Mouse (Mus musculus): ENCODE measurements around the gene Kcnj12. TPM values are rescaled to one million over a fixed set of nuclear protein-coding genes. Genes with fewer than 3 reads are reported as not detected.

Kcnj12 gene
- 0.10 TPM in 1 of 2 replicates, not detected in the other for polyA plus RNA-seq (2015; fragmentation: Nextera tagmentation; extraction: Ambion mirVana)

DNA sequence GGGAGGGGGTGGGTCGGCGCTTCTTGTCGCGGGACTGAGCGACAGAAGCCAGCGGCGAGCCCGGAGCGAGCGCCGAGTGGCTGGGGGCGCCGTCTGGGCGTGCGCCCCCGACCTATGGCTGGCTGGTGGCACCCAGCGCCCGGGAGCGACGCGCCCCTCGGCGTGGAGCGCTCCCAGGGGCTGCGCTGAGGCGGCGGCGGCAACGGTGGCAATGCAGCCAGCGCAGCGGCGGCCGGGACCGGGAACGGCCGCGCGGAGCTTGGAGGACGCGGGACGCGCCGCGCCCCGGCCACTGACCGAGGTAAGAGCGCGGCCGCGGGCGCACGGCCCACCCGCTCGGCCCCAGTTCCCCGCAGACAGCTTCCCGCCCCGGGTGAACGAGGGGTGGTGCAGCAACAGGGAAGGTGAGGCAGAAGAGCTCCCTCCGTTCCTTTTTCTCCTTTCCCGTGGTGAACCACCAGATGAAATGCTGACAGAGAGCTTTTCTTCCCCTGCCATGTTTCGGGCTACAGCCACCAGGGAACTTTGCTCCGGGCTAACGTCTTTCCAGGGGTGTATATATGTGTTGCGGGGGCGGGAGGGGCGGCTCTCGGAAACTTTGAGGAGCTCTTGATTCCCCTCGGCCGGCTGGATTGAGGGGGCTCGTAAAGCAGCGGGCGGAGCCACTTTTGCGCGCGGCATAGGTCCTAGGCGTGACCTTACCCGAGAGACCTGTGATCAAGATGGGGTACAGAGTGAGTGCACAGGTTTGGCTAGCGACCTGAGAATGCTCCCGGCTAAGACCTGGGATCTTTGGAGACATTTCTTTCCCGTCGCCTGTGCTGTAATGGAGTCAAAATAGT is at the start of gene Kcnj12:
Kcnj12 (plus strand) TSS at position 15 of the 842 bp plus-strand sequence.
- DNase-seq (no peak), ATAC-seq (ENCODE audit: low read depth) (no peak)
- H3K4me2 ChIP-seq = peak within 1 kb of the TSS; percentile 62
- peaks cover 88% of the 10 kb centered on the region for H3K27me3 ChIP-seq
- no peaks in the 10 kb centered on the region for H3K36me3 ChIP-seq
- no peak within 1 kb of the TSS for H3K27ac ChIP-seq
- H3K9me3 ChIP-seq (replicated peaks) = no peaks in the 10 kb centered on the region
- 1% methylated on average over 81 of the region's 81 CpGs for WGBS (ENCODE audit: insufficient replicate concordance)
- H3K9ac ChIP-seq = no peak within 1 kb of the TSS
- H3K4me1 ChIP-seq (replicated peaks) = no peaks in the 10 kb centered on the region
- H3K4me3 ChIP-seq (replicated peaks) = peak within 1 kb of the TSS; percentile 48

GRCm38 (mm10) chr11:60975097-60975496 is 47.3 kb upstream of the Kcnj12 start:
- 62% methylated on average over 11 of the region's 11 CpGs for WGBS (ENCODE audit: insufficient replicate concordance)
- Histone ChIP-seq H3K27ac (no peak overlapping the region), H3K4me1 (replicated peaks) (peaks cover 11% of the 10 kb centered on the region; the same call in 1 of the 2 replicates), H3K9me3 (replicated peaks) (no peaks in the 10 kb centered on the region), H3K9ac (no peak overlapping the region), H3K36me3 (no peaks in the 10 kb centered on the region), H3K27me3 (no peaks in the 10 kb centered on the region), H3K4me3 (replicated peaks) (no peak overlapping the region), H3K4me2 (no peak overlapping the region)
- DNase-seq (no peak), ATAC-seq (ENCODE audit: low read depth) (no peak)

GRCm38 (mm10) chr11:60976234-60976633 is 46.1 kb upstream of the Kcnj12 start:
- Histone ChIP-seq H3K9ac (no peak overlapping the region), H3K27ac (no peak overlapping the region), H3K9me3 (replicated peaks) (no peaks in the 10 kb centered on the region), H3K4me2 (no peak overlapping the region), H3K27me3 (no peaks in the 10 kb centered on the region), H3K36me3 (no peaks in the 10 kb centered on the region), H3K4me3 (replicated peaks) (no peak overlapping the region), H3K4me1 (replicated peaks) (peaks cover 11% of the 10 kb centered on the region; the same call in 1 of the 2 replicates)
- ATAC-seq (ENCODE audit: low read depth) (no peak), DNase-seq (no peak)
- 63% methylated on average over 2 of the region's 2 CpGs for WGBS (ENCODE audit: insufficient replicate concordance)

DNA sequence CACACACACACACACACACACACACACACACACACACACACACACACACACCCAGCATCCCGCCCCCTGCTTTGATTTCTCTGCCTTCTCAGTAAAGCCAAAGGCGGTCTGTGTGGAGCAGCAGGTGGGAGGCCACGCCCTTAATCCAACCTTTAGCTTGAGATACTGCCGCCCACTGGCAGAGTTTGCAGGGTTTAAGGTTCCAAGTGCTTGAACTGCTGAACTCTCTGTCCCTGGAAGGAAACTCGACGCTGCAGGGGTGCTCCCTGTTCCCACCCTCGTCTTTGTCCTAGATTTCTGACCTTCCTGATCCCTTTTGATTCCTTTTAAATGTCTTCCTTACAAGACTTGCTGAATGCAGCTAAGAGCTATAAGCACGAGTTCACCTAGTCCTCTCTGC is 45.6 kb upstream of the Kcnj12 start:
- H3K4me3 ChIP-seq (replicated peaks) = no peak overlapping the region
- DNase-seq (no peak), ATAC-seq (ENCODE audit: low read depth) (no peak)
- H3K9ac ChIP-seq = no peak overlapping the region
- WGBS (ENCODE audit: insufficient replicate concordance) = 31% methylated on average over 8 of the region's 8 CpGs
- peaks cover 11% of the 10 kb centered on the region; the same call in 1 of the 2 replicates for H3K4me1 ChIP-seq (replicated peaks)
- no peaks in the 10 kb centered on the region for H3K9me3 ChIP-seq (replicated peaks)
- no peaks in the 10 kb centered on the region for H3K36me3 ChIP-seq
- H3K27ac ChIP-seq = no peak overlapping the region
- no peak overlapping the region for H3K4me2 ChIP-seq
- no peaks in the 10 kb centered on the region for H3K27me3 ChIP-seq

GRCm38 (mm10) chr11:60977153-60977552 is 45.2 kb upstream of the Kcnj12 start:
- H3K27me3 ChIP-seq = no peaks in the 10 kb centered on the region
- no peaks in the 10 kb centered on the region for H3K36me3 ChIP-seq
- no peak overlapping the region for H3K4me2 ChIP-seq
- no peak overlapping the region for H3K4me3 ChIP-seq (replicated peaks)
- no peaks in the 10 kb centered on the region for H3K9me3 ChIP-seq (replicated peaks)
- WGBS (ENCODE audit: insufficient replicate concordance) = 38% methylated on average over 3 of the region's 3 CpGs
- H3K9ac ChIP-seq = no peak overlapping the region
- peaks cover 11% of the 10 kb centered on the region; the same call in 1 of the 2 replicates for H3K4me1 ChIP-seq (replicated peaks)
- DNase-seq (no peak), ATAC-seq (ENCODE audit: low read depth) (no peak; the same call in 1 of the 2 replicates)
- no peak overlapping the region for H3K27ac ChIP-seq

GRCm38 (mm10) chr11:60978658-60979057 is 43.7 kb upstream of the Kcnj12 start:
- no peak overlapping the region for H3K4me3 ChIP-seq (replicated peaks)
- 54% methylated on average over 2 of the region's 2 CpGs for WGBS (ENCODE audit: insufficient replicate concordance)
- ATAC-seq (ENCODE audit: low read depth) = no peak

DNA sequence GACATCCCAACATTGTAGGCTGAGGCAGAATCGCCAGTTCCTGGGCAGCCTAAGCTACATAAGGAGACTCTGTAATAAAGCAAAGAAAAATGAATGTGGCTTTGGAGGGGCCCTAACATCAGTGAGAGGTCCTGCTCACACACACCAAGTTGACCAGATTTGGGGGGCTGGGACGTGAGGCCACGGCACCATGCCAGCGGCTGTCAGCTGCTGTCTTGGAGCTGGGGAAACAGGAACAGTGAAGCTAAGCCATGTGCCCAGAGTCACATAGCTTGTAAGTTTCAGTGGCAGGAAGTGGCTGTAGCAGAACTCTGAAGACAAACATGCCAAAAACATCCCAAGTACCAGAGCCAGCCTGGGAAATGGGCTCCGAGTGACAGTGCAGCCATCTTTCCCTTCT is 42.6 kb upstream of the Kcnj12 start:
- no peak overlapping the region for H3K9ac ChIP-seq
- DNase-seq (no peak), ATAC-seq (ENCODE audit: low read depth) (no peak)
- H3K4me2 ChIP-seq = no peak overlapping the region
- H3K36me3 ChIP-seq = no peaks in the 10 kb centered on the region
- no peak overlapping the region for H3K4me3 ChIP-seq (replicated peaks)
- 68% methylated on average over 5 of the region's 5 CpGs for WGBS (ENCODE audit: insufficient replicate concordance)
- no peaks in the 10 kb centered on the region for H3K9me3 ChIP-seq (replicated peaks)
- H3K4me1 ChIP-seq (replicated peaks) = peaks cover 11% of the 10 kb centered on the region; the same call in 1 of the 2 replicates
- H3K27ac ChIP-seq = no peak overlapping the region
- no peaks in the 10 kb centered on the region for H3K27me3 ChIP-seq

More at GRCm38 (mm10) chr11:60978658-60979057, 43.7 kb upstream of the Kcnj12 start:
- peaks cover 11% of the 10 kb centered on the region; the same call in 1 of the 2 replicates for H3K4me1 ChIP-seq (replicated peaks)
- H3K9me3 ChIP-seq (replicated peaks) = no peaks in the 10 kb centered on the region
- H3K9ac ChIP-seq = no peak overlapping the region
- H3K36me3 ChIP-seq = no peaks in the 10 kb centered on the region
- H3K27me3 ChIP-seq = no peaks in the 10 kb centered on the region
- no peak overlapping the region for H3K27ac ChIP-seq
- no peak for DNase-seq
- no peak overlapping the region for H3K4me2 ChIP-seq

DNA sequence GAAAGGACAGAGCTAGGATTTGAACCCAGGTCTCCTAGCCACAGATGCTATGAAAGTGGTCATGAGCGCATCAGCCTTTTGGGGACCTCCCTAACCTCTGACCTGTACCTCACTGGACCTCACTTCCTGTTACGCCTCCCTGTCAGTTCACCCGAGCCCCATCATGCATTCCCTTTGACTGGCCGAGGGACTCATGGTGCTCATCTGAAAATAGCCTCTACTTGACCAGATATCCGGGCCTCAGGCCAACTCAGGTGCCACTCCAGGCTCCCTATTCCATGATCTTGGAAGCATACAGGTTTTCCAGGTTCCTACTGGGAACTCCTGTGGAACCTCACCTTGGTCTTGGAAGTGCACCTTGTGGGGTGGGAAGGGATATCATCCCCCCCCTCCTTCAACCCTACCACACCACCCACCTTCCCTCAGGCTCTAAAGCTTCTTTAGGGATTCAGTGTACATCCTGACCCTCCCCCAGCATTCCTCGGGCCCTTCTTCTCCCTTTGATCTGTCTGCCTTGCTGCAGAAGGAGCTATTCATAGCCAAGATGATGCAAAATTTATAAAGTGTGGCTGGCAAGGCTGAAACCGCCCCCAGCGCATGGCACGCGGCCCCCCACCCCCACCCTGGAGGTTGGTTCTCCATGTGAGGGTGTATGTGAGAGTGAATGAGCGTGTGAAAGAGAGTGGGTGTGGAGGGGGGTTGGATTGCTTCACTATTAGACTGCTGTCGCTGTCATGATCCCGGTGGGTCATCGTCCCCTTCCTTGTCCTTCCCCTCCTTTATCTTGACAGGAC is 40.5 kb upstream of the Kcnj12 start:
- Histone ChIP-seq H3K9ac (no peak overlapping the region), H3K36me3 (no peaks in the 10 kb centered on the region), H3K9me3 (replicated peaks) (no peaks in the 10 kb centered on the region), H3K27me3 (no peaks in the 10 kb centered on the region), H3K4me1 (replicated peaks) (peaks cover 5% of the 10 kb centered on the region; the same call in 1 of the 2 replicates), H3K4me3 (replicated peaks) (no peak overlapping the region), H3K27ac (no peak overlapping the region), H3K4me2 (no peak overlapping the region)
- ATAC-seq (ENCODE audit: low read depth) = no peak
- DNase-seq = no peak
- 66% methylated on average over 14 of the region's 14 CpGs for WGBS (ENCODE audit: insufficient replicate concordance)

GRCm38 (mm10) chr11:60984912-60985558 is 37.3 kb upstream of the Kcnj12 start:
- no peaks in the 10 kb centered on the region for H3K27me3 ChIP-seq
- no peak overlapping the region for H3K9ac ChIP-seq
- no peak overlapping the region for H3K4me2 ChIP-seq
- no peak overlapping the region for H3K27ac ChIP-seq
- H3K9me3 ChIP-seq (replicated peaks) = no peaks in the 10 kb centered on the region
- H3K4me1 ChIP-seq (replicated peaks) = no peaks in the 10 kb centered on the region
- H3K36me3 ChIP-seq = no peaks in the 10 kb centered on the region
- H3K4me3 ChIP-seq (replicated peaks) = no peak overlapping the region
- no peak for ATAC-seq (ENCODE audit: low read depth)
- WGBS (ENCODE audit: insufficient replicate concordance) = 62% methylated on average over 13 of the region's 13 CpGs
- no peak for DNase-seq

GRCm38 (mm10) chr11:60990428-60990827 is 31.9 kb upstream of the Kcnj12 start:
- 53% methylated on average over 3 of the region's 3 CpGs for whole genome bisulfite sequencing (ENCODE audit: insufficient replicate concordance)
- Histone ChIP-seq H3K4me2 (no peak overlapping the region), H3K4me1 (replicated peaks) (no peaks in the 10 kb centered on the region), H3K4me3 (replicated peaks) (no peak overlapping the region), H3K27me3 (no peaks in the 10 kb centered on the region), H3K36me3 (no peaks in the 10 kb centered on the region), H3K9ac (no peak overlapping the region), H3K27ac (no peak overlapping the region), H3K9me3 (replicated peaks) (no peaks in the 10 kb centered on the region)
- DNase-seq (no peak), ATAC-seq (ENCODE audit: low read depth) (no peak)

DNA sequence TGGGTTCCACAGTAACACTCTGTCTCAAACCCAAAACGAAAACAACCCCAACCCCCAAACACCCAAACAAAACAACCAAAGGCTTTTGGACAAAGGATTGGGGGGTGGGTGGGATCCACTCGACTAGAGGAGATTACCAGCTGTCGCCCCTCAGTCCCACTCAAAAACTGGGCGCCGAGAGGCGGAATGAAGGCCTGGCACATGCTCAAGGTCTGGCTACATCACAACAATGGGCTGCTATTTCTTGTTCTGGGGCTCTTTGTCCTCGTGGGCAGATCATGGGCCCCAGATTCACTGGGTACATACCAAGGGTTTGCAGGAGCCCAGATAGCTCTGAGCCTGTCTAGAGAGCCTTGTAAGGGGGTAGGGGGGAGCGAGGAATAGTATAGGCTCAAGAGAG is 19.6 kb upstream of the Kcnj12 start:
- no peaks in the 10 kb centered on the region for H3K27me3 ChIP-seq
- WGBS (ENCODE audit: insufficient replicate concordance) = 65% methylated on average over 8 of the region's 8 CpGs
- H3K36me3 ChIP-seq = no peaks in the 10 kb centered on the region
- no peaks in the 10 kb centered on the region for H3K4me1 ChIP-seq (replicated peaks)
- H3K4me2 ChIP-seq = no peak overlapping the region
- no peak overlapping the region for H3K4me3 ChIP-seq (replicated peaks)
- no peak overlapping the region for H3K9ac ChIP-seq
- no peaks in the 10 kb centered on the region for H3K9me3 ChIP-seq (replicated peaks)
- ATAC-seq (ENCODE audit: low read depth) (no peak), DNase-seq (no peak)
- H3K27ac ChIP-seq = no peak overlapping the region
